Mouse (Mus musculus) large intestine, adult 2 months (tissue): Measurements from ENCODE around the gene Vcp. TPM values are rescaled to one million over a fixed set of nuclear protein-coding genes. Genes with fewer than 3 reads are reported as not detected.

Source experiments
- DNase-seq: peaks from one replicate; pipeline ENCODE4 v3.0.0-alpha.2; 2012; ENCODE audit warnings: low read depth, low spot score
- WGBS: fragments of 180-500 bp; shearing (Covaris S2); methylation state at CpG from one replicate; pipeline ENCODE4 v1.1.7; 2018; 5-methylcytosine and 5-hydroxymethylcytosine counted together
- polyA plus RNA-seq: library from polyadenylated mRNA; depleted of rRNA; stranded (reverse); fragments of >200 nt; gene quantifications from 2 replicates; pipeline ENCODE4 v1.2.3, GENCODE M21; 2012; rRNA removed

The Vcp gene
- polyA plus RNA-seq, 1 experiment: 96.9 TPM

- peak; percentile 96 for DNase-seq
- under 1% methylated on average over 38 of the region's 39 CpGs for WGBS
Observed at GRCm38 (mm10) chr4:42949676-42950051, 50.6 kb downstream of the Vcp start, which contains the start of gene Dnajb5. Gene Dnajb5, plus strand, starts transcription at chr4:42949814.

GRCm38 (mm10) chr4:42949051-42949675 is 51.1 kb downstream of the Vcp start:
- no peak for DNase-seq
- 7% methylated on average over 14 of the region's 14 CpGs for WGBS

GRCm38 (mm10) chr4:42948527-42948926 is 51.8 kb downstream of the Vcp start:
- DNase-seq: no peak
- WGBS: 26% methylated on average over 13 of the region's 13 CpGs

- no peak for DNase-seq
- 60% methylated on average over 10 of the region's 10 CpGs for WGBS
Observed at GRCm38 (mm10) chr4:42946733-42947290, 53.5 kb downstream of the Vcp start.

- DNase-seq: no peak
- WGBS: 7% methylated on average over 5 of the region's 5 CpGs
Observed at GRCm38 (mm10) chr4:42945952-42946351, 54.4 kb downstream of the Vcp start.

GRCm38 (mm10) chr4:42945445-42945844 is 54.9 kb downstream of the Vcp start:
- DNase-seq: no peak
- WGBS: 89% methylated on average over 3 of the region's 3 CpGs

- WGBS: 5% methylated on average over 6 of the region's 6 CpGs
- DNase-seq: no peak
Observed at GRCm38 (mm10) chr4:42945043-42945442, 55.3 kb downstream of the Vcp start.

GRCm38 (mm10) chr4:42944185-42944584 is 56.1 kb downstream of the Vcp start:
- DNase-seq: no peak
- WGBS: 80% methylated on average over 9 of the region's 9 CpGs

- DNase-seq: no peak
- 71% methylated on average over 5 of the region's 5 CpGs for WGBS
Observed at GRCm38 (mm10) chr4:42943341-42943740, 57.0 kb downstream of the Vcp start.

GRCm38 (mm10) chr4:42941396-42941795 is 58.9 kb downstream of the Vcp start:
- no peak for DNase-seq
- WGBS: 79% methylated on average over 7 of the region's 7 CpGs

- no peak for DNase-seq
- WGBS: 3% methylated on average over 22 of the region's 22 CpGs
Observed at GRCm38 (mm10) chr4:42933630-42934029, 66.7 kb downstream of the Vcp start.

- 63% methylated on average over 8 of the region's 8 CpGs for WGBS
- no peak for DNase-seq
Observed at GRCm38 (mm10) chr4:42932229-42932969, 67.9 kb downstream of the Vcp start.

Other genes with a start within 250 kb of the Vcp start
- gene Ccl19, start 243.9 kb downstream of the Vcp start, polyA plus RNA-seq: 13.6 and 28.6 TPM in 2 replicates
- 75.8 and 122 TPM in 2 replicates for gene Ccl21a, start 226.5 kb downstream of the Vcp start, polyA plus RNA-seq
- 0.02 TPM in 1 of 2 replicates, not detected in the other for gene Fam205a1, start 146.6 kb downstream of the Vcp start, polyA plus RNA-seq
- gene Gm12394, start 143.7 kb downstream of the Vcp start, polyA plus RNA-seq: not detected in 2 replicates
- not detected in 2 replicates for gene Fam205c, start 126.3 kb downstream of the Vcp start, polyA plus RNA-seq
- 0.83 and 1.2 TPM in 2 replicates for gene Phf24, start 83.8 kb downstream of the Vcp start, polyA plus RNA-seq
- 9.6 and 11.1 TPM in 2 replicates for gene Dnajb5, start 50.7 kb downstream of the Vcp start, polyA plus RNA-seq
- 0.10 and 0.11 TPM in 2 replicates for gene 1700022I11Rik, start 30.9 kb downstream of the Vcp start, polyA plus RNA-seq
- 11.8 and 14.6 TPM in 2 replicates for gene Fancg, start 10.0 kb upstream of the Vcp start, polyA plus RNA-seq
- 25.1 and 32.0 TPM in 2 replicates for gene Pigo, start 25.3 kb upstream of the Vcp start, polyA plus RNA-seq
- gene Stoml2, start 31.2 kb upstream of the Vcp start, polyA plus RNA-seq: 83.2 and 92.5 TPM in 2 replicates
- gene Fam214b, start 45.7 kb upstream of the Vcp start, polyA plus RNA-seq: 29.1 and 39.3 TPM in 2 replicates
- 7.7 and 12.5 TPM in 2 replicates for gene Unc13b, start 58.4 kb upstream of the Vcp start, polyA plus RNA-seq